Mouse (Mus musculus): ENCODE results near the gene Nudt4. TPM values are rescaled to one million over a fixed set of nuclear protein-coding genes. Genes with fewer than 3 reads are reported as not detected.

Nudt4 gene
- polyA plus RNA-seq, 2 experiments, result 64.7 to 108 TPM

GRCm38 (mm10) chr10:95532916-95533315 lies 31.0 kb downstream of the Nudt4 start:
- Histone ChIP-seq H3K27me3 (ENCODE audit: control insufficient read depth, insufficient read depth, low read length) (no peaks in the 10 kb centered on the region), H3K27ac (replicated peaks; ENCODE audit: low read depth, low read length) (no peak overlapping the region), H3K9me3 (ENCODE audit: control insufficient read depth, low read length) (no peaks in the 10 kb centered on the region), H3K4me2 (replicated peaks; ENCODE audit: low read depth, low read length, severe bottlenecking) (no peak overlapping the region), H3K9ac (ENCODE audit: low read depth, low read length, severe bottlenecking) (no peak overlapping the region), H3K4me1 (ENCODE audit: control insufficient read depth, insufficient read depth, low read length) (peaks cover 9% of the 10 kb centered on the region; the same call in 1 of the 2 replicates), H3K4me3 (replicated peaks; ENCODE audit: low read length) (no peak overlapping the region), H3K36me3 (ENCODE audit: control insufficient read depth, insufficient read depth, low read length) (no peaks in the 10 kb centered on the region)
- DNase-seq (ENCODE audit: low spot score) (no peak), ATAC-seq (ENCODE audit: low FRiP score, low read depth) (no peak)
- no peak for TF ChIP-seq POLR2A (IDR thresholded peaks at IDR 0.05; ENCODE audit: borderline replicate concordance, extremely low read depth, insufficient read depth, insufficient read length)
- WGBS, result 94% methylated on average over 5 of the region's 5 CpGs

- Histone ChIP-seq H3K4me2 (replicated peaks; ENCODE audit: low read depth, low read length, severe bottlenecking) (no peak overlapping the region), H3K9me3 (ENCODE audit: control insufficient read depth, low read length) (no peaks in the 10 kb centered on the region), H3K27me3 (ENCODE audit: control insufficient read depth, insufficient read depth, low read length) (no peaks in the 10 kb centered on the region), H3K4me1 (ENCODE audit: control insufficient read depth, insufficient read depth, low read length) (peaks cover 21% of the 10 kb centered on the region), H3K27ac (replicated peaks; ENCODE audit: low read depth, low read length) (no peak overlapping the region), H3K4me3 (replicated peaks; ENCODE audit: low read length) (no peak overlapping the region), H3K9ac (ENCODE audit: low read depth, low read length, severe bottlenecking) (no peak overlapping the region), H3K36me3 (ENCODE audit: control insufficient read depth, insufficient read depth, low read length) (no peaks in the 10 kb centered on the region)
- ATAC-seq (ENCODE audit: low FRiP score, low read depth), result no peak
- no peak for TF ChIP-seq POLR2A (IDR thresholded peaks at IDR 0.05; ENCODE audit: borderline replicate concordance, extremely low read depth, insufficient read depth, insufficient read length)
- WGBS, result 70% methylated on average over 2 of the region's 2 CpGs
- no peak for DNase-seq (ENCODE audit: low spot score)
These were observed 33.3 kb downstream of the Nudt4 start for GRCm38 (mm10) chr10:95530551-95531121.

- TF ChIP-seq POLR2A (IDR thresholded peaks at IDR 0.05; ENCODE audit: borderline replicate concordance, extremely low read depth, insufficient read depth, insufficient read length), result no peak
- WGBS, result 33% methylated on average over 5 of the region's 5 CpGs
- Histone ChIP-seq H3K36me3 (ENCODE audit: control insufficient read depth, insufficient read depth, low read length) (0 out of 2 replicates have a peak, but pooled peaks cover 3% of the 10 kb centered on the region), H3K4me1 (ENCODE audit: control insufficient read depth, insufficient read depth, low read length) (peaks cover 21% of the 10 kb centered on the region), H3K4me3 (replicated peaks; ENCODE audit: low read length) (no peak overlapping the region), H3K27ac (replicated peaks; ENCODE audit: low read depth, low read length) (no peak overlapping the region), H3K9me3 (ENCODE audit: control insufficient read depth, low read length) (no peaks in the 10 kb centered on the region), H3K27me3 (ENCODE audit: control insufficient read depth, insufficient read depth, low read length) (no peaks in the 10 kb centered on the region), H3K4me2 (replicated peaks; ENCODE audit: low read depth, low read length, severe bottlenecking) (no peak overlapping the region), H3K9ac (ENCODE audit: low read depth, low read length, severe bottlenecking) (no peak overlapping the region)
- DNase-seq (ENCODE audit: low spot score) (peak; percentile 31), ATAC-seq (ENCODE audit: low FRiP score, low read depth) (no peak)
These were observed 37.3 kb downstream of the Nudt4 start for GRCm38 (mm10) chr10:95526495-95527122.

- Histone ChIP-seq H3K4me3 (replicated peaks; ENCODE audit: low read length) (no peak overlapping the region), H3K9ac (ENCODE audit: low read depth, low read length, severe bottlenecking) (no peak overlapping the region), H3K4me2 (replicated peaks; ENCODE audit: low read depth, low read length, severe bottlenecking) (no peak overlapping the region), H3K9me3 (ENCODE audit: control insufficient read depth, low read length) (no peaks in the 10 kb centered on the region), H3K36me3 (ENCODE audit: control insufficient read depth, insufficient read depth, low read length) (peaks cover 7% of the 10 kb centered on the region; the same call in 1 of the 2 replicates), H3K27me3 (ENCODE audit: control insufficient read depth, insufficient read depth, low read length) (no peaks in the 10 kb centered on the region), H3K4me1 (ENCODE audit: control insufficient read depth, insufficient read depth, low read length) (peaks cover 21% of the 10 kb centered on the region), H3K27ac (replicated peaks; ENCODE audit: low read depth, low read length) (no peak overlapping the region)
- no peak for TF ChIP-seq POLR2A (IDR thresholded peaks at IDR 0.05; ENCODE audit: borderline replicate concordance, extremely low read depth, insufficient read depth, insufficient read length)
- WGBS, result 93% methylated on average over 5 of the region's 5 CpGs
- ATAC-seq (ENCODE audit: low FRiP score, low read depth), result no peak
- DNase-seq (ENCODE audit: low spot score), result no peak
These were observed 38.1 kb downstream of the Nudt4 start for GRCm38 (mm10) chr10:95525871-95526270.

- ATAC-seq (ENCODE audit: low FRiP score, low read depth), result no peak
- 66% methylated on average over 6 of the region's 6 CpGs for WGBS
These were observed 38.8 kb downstream of the Nudt4 start for GRCm38 (mm10) chr10:95525037-95525675.

More at GRCm38 (mm10) chr10:95525037-95525675, 38.8 kb downstream of the Nudt4 start:
- H3K4me1 ChIP-seq (ENCODE audit: control insufficient read depth, insufficient read depth, low read length), result peaks cover 17% of the 10 kb centered on the region
- H3K4me3 ChIP-seq (replicated peaks; ENCODE audit: low read length), result no peak overlapping the region
- peaks cover 7% of the 10 kb centered on the region; the same call in 1 of the 2 replicates for H3K36me3 ChIP-seq (ENCODE audit: control insufficient read depth, insufficient read depth, low read length)
- no peak overlapping the region for H3K27ac ChIP-seq (replicated peaks; ENCODE audit: low read depth, low read length)
- H3K9me3 ChIP-seq (ENCODE audit: control insufficient read depth, low read length), result no peaks in the 10 kb centered on the region
- H3K9ac ChIP-seq (ENCODE audit: low read depth, low read length, severe bottlenecking), result no peak overlapping the region
- no peak for DNase-seq (ENCODE audit: low spot score)
- no peak overlapping the region for H3K4me2 ChIP-seq (replicated peaks; ENCODE audit: low read depth, low read length, severe bottlenecking)
- H3K27me3 ChIP-seq (ENCODE audit: control insufficient read depth, insufficient read depth, low read length), result no peaks in the 10 kb centered on the region
- no peak for TF ChIP-seq POLR2A (IDR thresholded peaks at IDR 0.05; ENCODE audit: borderline replicate concordance, extremely low read depth, insufficient read depth, insufficient read length)
